Mouse (Mus musculus) left cerebral cortex, adult 2 months (tissue): ENCODE results near the gene Pbx3. TPM values are rescaled to one million over a fixed set of nuclear protein-coding genes. Genes with fewer than 3 reads are reported as not detected.
A peak's percentile ranks its signal among the peaks of the same experiment; 100 is the strongest.

Experiments used
- DNase-seq, 2 experiments: peaks; one replicate each; pipeline ENCODE4 v3.0.0; 2021 to 2022; ENCODE audit warnings: low spot score in 2 of 2, mixed read lengths in 1 of 2; ENCODE audit errors: extremely low spot score in 1 of 2
- H3K27ac ChIP-seq: fragments of 200-600 bp; 2 replicates; pipeline ENCODE4 v1.8.1; 2022
- H3K4me3 ChIP-seq: fragments of 200-600 bp; 2 replicates; pipeline ENCODE4 v1.8.1; 2022
- CTCF ChIP-seq: fragments of 200-600 bp; IDR thresholded peaks from 2 replicates; pipeline ENCODE4 v1.8.1; 2022; ENCODE audit warnings: antibody characterized with exemption, mild to moderate bottlenecking, moderate library complexity
- intact Hi-C: fragments of 180-260 bp; cut with DNase I; formaldehyde crosslinking; loops from one replicate; pipeline ENCODE4 v1.15.1; 2025
- total RNA-seq, 2 experiments: library from RNA; stranded (reverse); gene quantifications; 2 replicates each; pipeline ENCODE4 v1.2.3; 2021

Pbx3 gene
- total RNA-seq, 2 experiments from 2014 or later, result 10.8 to 15.8 TPM

GRCm38 (mm10) chr2:34215496-34215895, 157.4 kb downstream of the Pbx3 start:
- no peak for TF ChIP-seq CTCF
- intact Hi-C loops, result loop anchor here (1.0 kb wide), 1 partner anchor 76 kb away; no protein-coding TSS in a partner anchor
- H3K4me3 ChIP-seq, result no peak overlapping the region
- no peak for DNase-seq
- H3K27ac ChIP-seq, result no peak overlapping the region

GRCm38 (mm10) chr2:34212418-34212817, 160.5 kb downstream of the Pbx3 start:
- peak; percentile 23 to 31 for DNase-seq
- intact Hi-C loops, result no loop called here
- H3K27ac ChIP-seq, result no peak overlapping the region

GRCm38 (mm10) chr2:34204797-34205196, 168.1 kb downstream of the Pbx3 start:
- TF ChIP-seq CTCF, result no peak
- H3K27ac ChIP-seq, result no peak overlapping the region
- no peak for DNase-seq
- intact Hi-C loops, result no loop called here
- no peak overlapping the region for H3K4me3 ChIP-seq

More at GRCm38 (mm10) chr2:34212418-34212817, 160.5 kb downstream of the Pbx3 start:
- TF ChIP-seq CTCF, result no peak
- no peak overlapping the region for H3K4me3 ChIP-seq

- Histone ChIP-seq H3K27ac (no peak overlapping the region), H3K4me3 (no peak overlapping the region)
- DNase-seq, result no peak
- intact Hi-C loops, result no loop called here
- no peak for TF ChIP-seq CTCF
Observed at GRCm38 (mm10) chr2:34204325-34204724, 168.6 kb downstream of the Pbx3 start.

GRCm38 (mm10) chr2:34193870-34194820, 178.8 kb downstream of the Pbx3 start:
- TF ChIP-seq CTCF, result no peak
- H3K4me3 ChIP-seq, result no peak overlapping the region
- intact Hi-C loops, result no loop called here
- H3K27ac ChIP-seq, result no peak overlapping the region
- no peak for DNase-seq

- intact Hi-C loops, result no loop called here
- Histone ChIP-seq H3K27ac (no peak overlapping the region), H3K4me3 (no peak overlapping the region)
- TF ChIP-seq CTCF, result no peak
- DNase-seq, result no peak
Observed at GRCm38 (mm10) chr2:34193276-34193675, 179.7 kb downstream of the Pbx3 start.

GRCm38 (mm10) chr2:34187366-34187765, 185.6 kb downstream of the Pbx3 start:
- Histone ChIP-seq H3K27ac (no peak overlapping the region), H3K4me3 (no peak overlapping the region)
- TF ChIP-seq CTCF, result no peak
- DNase-seq, result no peak
- intact Hi-C loops, result no loop called here

- no peak for TF ChIP-seq CTCF
- Histone ChIP-seq H3K27ac (no peak overlapping the region), H3K4me3 (no peak overlapping the region)
- intact Hi-C loops, result no loop called here
- DNase-seq, result no peak
Observed at GRCm38 (mm10) chr2:34181600-34181999, 191.3 kb downstream of the Pbx3 start.

GRCm38 (mm10) chr2:34179299-34179698, 193.6 kb downstream of the Pbx3 start:
- no peak overlapping the region for H3K27ac ChIP-seq
- intact Hi-C loops, result no loop called here
- no peak overlapping the region for H3K4me3 ChIP-seq
- no peak for TF ChIP-seq CTCF
- no peak for DNase-seq

- Histone ChIP-seq H3K27ac (no peak overlapping the region), H3K4me3 (no peak overlapping the region)
- no peak for TF ChIP-seq CTCF
- intact Hi-C loops, result no loop called here
- DNase-seq, result no peak
Observed at GRCm38 (mm10) chr2:34178653-34179052, 194.3 kb downstream of the Pbx3 start.

- DNase-seq, result no peak
- Histone ChIP-seq H3K27ac (no peak overlapping the region), H3K4me3 (no peak overlapping the region)
- intact Hi-C loops, result no loop called here
- TF ChIP-seq CTCF, result no peak
Observed at GRCm38 (mm10) chr2:34170424-34170823, 202.5 kb downstream of the Pbx3 start.

GRCm38 (mm10) chr2:34169626-34170025, 203.3 kb downstream of the Pbx3 start:
- H3K27ac ChIP-seq, result no peak overlapping the region
- intact Hi-C loops, result no loop called here
- TF ChIP-seq CTCF, result no peak
- H3K4me3 ChIP-seq, result no peak overlapping the region
- no peak for DNase-seq

- TF ChIP-seq CTCF, result no peak
- Histone ChIP-seq H3K27ac (no peak overlapping the region), H3K4me3 (no peak overlapping the region)
- DNase-seq, result no peak
- intact Hi-C loops, result no loop called here
Observed at GRCm38 (mm10) chr2:34168191-34168590, 204.8 kb downstream of the Pbx3 start.
